Mouse (Mus musculus) gastrocnemius, postnatal 25 days (tissue): ENCODE data around the gene Rab14. TPM values are rescaled to one million over a fixed set of nuclear protein-coding genes. Genes with fewer than 3 reads are reported as not detected.

ENCODE experiments used
- DNase-seq: peaks from one replicate; pipeline ENCODE4 v3.0.0; 2022
- total RNA-seq, 2 experiments: library from RNA; stranded (reverse); gene quantifications; 1 replicate in 1 of 2; 2 replicates in 1 of 2; pipeline ENCODE4 v1.2.3; 2021

The Rab14 gene
- total RNA-seq, 2 experiments from 2014 or later, result 79.3 to 81.6 TPM

DNA sequence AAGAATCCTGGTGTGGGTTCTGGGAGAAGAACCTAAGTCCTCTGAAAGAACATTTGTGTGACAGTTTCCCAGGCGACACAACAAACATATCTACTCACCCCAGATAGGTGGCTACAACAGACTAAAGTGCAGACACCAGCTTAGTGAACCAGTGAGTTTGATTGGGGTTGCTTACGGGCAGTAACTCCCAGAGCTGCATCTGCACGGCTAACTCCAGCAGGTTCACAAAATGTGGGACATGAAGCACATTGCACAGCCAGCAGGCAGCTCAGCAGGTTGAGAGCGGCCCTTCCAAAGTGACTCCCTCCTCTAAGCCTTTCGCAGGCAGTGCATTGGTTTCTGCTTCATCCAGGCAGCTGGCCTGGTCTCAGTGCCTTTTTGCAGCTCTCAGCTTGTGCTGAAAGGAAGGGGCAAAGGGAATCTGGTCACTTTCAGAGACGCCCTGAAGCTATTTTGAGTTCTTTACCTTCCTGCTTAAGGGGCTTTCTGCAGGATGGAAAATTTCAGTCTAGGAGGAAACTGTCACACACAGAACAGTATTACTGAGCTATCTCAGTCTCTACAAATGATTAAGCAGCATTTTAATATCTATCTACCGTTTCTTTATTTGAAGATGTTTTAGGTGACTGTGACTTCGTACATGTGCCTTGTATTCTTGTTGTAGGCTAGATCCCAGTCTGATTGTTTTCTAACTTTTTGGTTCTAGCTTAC is 46.9 kb downstream of the Rab14 start:
- no peak for DNase-seq

GRCm38 (mm10) chr2:35153179-35153578 is 47.7 kb downstream of the Rab14 start:
- no peak for DNase-seq

- DNase-seq, result no peak
Observed at GRCm38 (mm10) chr2:35151303-35151882, 49.5 kb downstream of the Rab14 start.

GRCm38 (mm10) chr2:35148806-35149205 is 52.1 kb downstream of the Rab14 start:
- DNase-seq, result no peak

GRCm38 (mm10) chr2:35141673-35142072 is 59.2 kb downstream of the Rab14 start:
- no peak for DNase-seq

- DNase-seq, result no peak
Observed at GRCm38 (mm10) chr2:35138576-35138975, 62.3 kb downstream of the Rab14 start.

- no peak for DNase-seq
Observed at GRCm38 (mm10) chr2:35133891-35134290, 67.0 kb downstream of the Rab14 start.

DNA sequence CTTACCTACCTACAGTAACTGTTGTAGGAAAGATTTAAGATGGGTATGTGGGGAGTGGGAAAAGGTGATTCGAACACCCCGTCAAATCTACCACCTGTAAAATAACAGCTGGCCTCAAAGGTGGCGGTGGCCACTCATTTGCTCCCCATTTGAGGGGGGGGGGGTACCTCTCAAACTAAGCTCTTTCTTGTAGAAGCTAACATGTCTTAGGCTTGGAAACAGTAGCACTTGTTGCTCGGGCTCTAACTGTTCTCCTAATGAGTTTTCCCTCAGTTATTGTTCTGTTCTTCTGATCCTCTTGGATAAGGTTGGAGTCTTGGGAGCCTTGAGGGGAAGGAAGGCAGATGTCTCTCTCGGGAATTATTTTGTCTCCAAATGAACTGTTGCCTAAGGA is 68.3 kb downstream of the Rab14 start:
- DNase-seq, result no peak

GRCm38 (mm10) chr2:35131991-35132661 is 68.8 kb downstream of the Rab14 start:
- DNase-seq, result peak; percentile 94

- DNase-seq, result no peak
Observed at GRCm38 (mm10) chr2:35131491-35131890, 69.4 kb downstream of the Rab14 start.

Other genes starting within 250 kb of the Rab14 start
- 1 to 10 TPM in 1 of 2 experiments, under 1 TPM in 1; 0.46 to 1.3 TPM for gene Traf1, start 239.3 kb downstream of the Rab14 start, total RNA-seq
- gene Hc, start 139.7 kb downstream of the Rab14 start, total RNA-seq, result not detected
- gene AI182371, start 99.6 kb downstream of the Rab14 start, total RNA-seq, result not detected
- 1 to 10 TPM; 5.4 to 7.5 TPM for gene Cntrl, start 91.6 kb downstream of the Rab14 start, total RNA-seq
- 100 to 1,000 TPM; 345 to 440 TPM for gene Gsn, start 55.3 kb upstream of the Rab14 start, total RNA-seq
- gene Stom, start 135.9 kb upstream of the Rab14 start, total RNA-seq, result 10 to 100 TPM; 11.8 to 25.2 TPM
- gene 4930568D16Rik, start 166.6 kb upstream of the Rab14 start, total RNA-seq, result not detected
- gene 4930402F06Rik, start 196.1 kb upstream of the Rab14 start, total RNA-seq, result not detected